In genomic region chr5:14252583-14252982, GRCm38 (mm10) we compare ENCODE assay signal across 8 mouse cellular contexts.
DNase-seq lines count a peak whose midpoint lies in the region; ATAC-seq lines count a peak whose summit lies in the region.

No protein-coding gene starts in this region.

- no peak for ATAC-seq in kidney, embryonic 15.5 days (replicated peaks; ENCODE audit: low FRiP score)
- peak; percentile 6; the same call in 1 of the 2 replicates for ATAC-seq in forebrain, embryonic 13.5 days
- ATAC-seq in neural tube, embryonic 11.5 days (ENCODE audit: insufficient read depth, low FRiP score, low TSS enrichment), result no peak

- no peak overlapping the region for H3K4me3 ChIP-seq in kidney, embryonic 15.5 days (replicated peaks)
- no peak overlapping the region for H3K4me3 ChIP-seq in forebrain, embryonic 13.5 days
- H3K4me3 ChIP-seq in neural tube, embryonic 11.5 days (ENCODE audit: low read depth, low read length), result no peak overlapping the region

- H3K27me3 ChIP-seq in kidney, embryonic 15.5 days, result no peaks in the 10 kb centered on the region
- H3K27me3 ChIP-seq in forebrain, embryonic 13.5 days, result no peaks in the 10 kb centered on the region
- no peaks in the 10 kb centered on the region for H3K27me3 ChIP-seq in neural tube, embryonic 11.5 days (ENCODE audit: control insufficient read depth, insufficient read depth, low read length)

- no peaks in the 10 kb centered on the region for H3K4me1 ChIP-seq in kidney, embryonic 15.5 days
- H3K4me1 ChIP-seq in forebrain, embryonic 13.5 days, result no peaks in the 10 kb centered on the region
- H3K4me1 ChIP-seq in neural tube, embryonic 11.5 days (ENCODE audit: control insufficient read depth, insufficient read depth, low read length), result no peaks in the 10 kb centered on the region

- H3K9ac ChIP-seq in kidney, embryonic 15.5 days, result no peak overlapping the region
- H3K9ac ChIP-seq in forebrain, embryonic 13.5 days, result no peak overlapping the region
- no peak overlapping the region for H3K9ac ChIP-seq in neural tube, embryonic 11.5 days (ENCODE audit: low read length)

- no peaks in the 10 kb centered on the region for H3K36me3 ChIP-seq in kidney, embryonic 15.5 days
- no peaks in the 10 kb centered on the region for H3K36me3 ChIP-seq in forebrain, embryonic 13.5 days (ENCODE audit: poor library complexity, severe bottlenecking)
- no peaks in the 10 kb centered on the region for H3K36me3 ChIP-seq in neural tube, embryonic 11.5 days (ENCODE audit: control insufficient read depth, insufficient read depth, low read length)

- WGBS in kidney, embryonic 15.5 days, result 40% methylated on average over 8 of the region's 8 CpGs
- WGBS in forebrain, embryonic 13.5 days, result 51% methylated on average over 8 of the region's 8 CpGs
- WGBS in neural tube, embryonic 11.5 days, result 52% methylated on average over 8 of the region's 8 CpGs

- DNase-seq in adrenal gland, postnatal 10 days, result peak; percentile 36
- no peak for DNase-seq in adrenal gland, postnatal 4 days (ENCODE audit: low spot score in 2 of 2)
- peak; percentile 42 for DNase-seq in kidney, postnatal 10 days
- DNase-seq in MEL-GATA-1-ER (ENCODE audit: extremely low read depth, low read depth), result peak; percentile 6
- peak; percentile 44 for DNase-seq in neural tube, embryonic 11.5 days (ENCODE audit: low spot score)
- DNase-seq in layer of hippocampus, adult 8-10 months (ENCODE audit: low spot score in 2 of 2), result no peak

- no peak overlapping the region for H3K4me2 ChIP-seq in kidney, embryonic 15.5 days
- no peak overlapping the region for H3K4me2 ChIP-seq in forebrain, embryonic 13.5 days
- no peak overlapping the region for H3K4me2 ChIP-seq in neural tube, embryonic 11.5 days (ENCODE audit: low read depth)

- H3K9me3 ChIP-seq in kidney, embryonic 15.5 days (replicated peaks), result no peaks in the 10 kb centered on the region
- no peaks in the 10 kb centered on the region for H3K9me3 ChIP-seq in forebrain, embryonic 13.5 days (replicated peaks)
- H3K9me3 ChIP-seq in neural tube, embryonic 11.5 days (ENCODE audit: control insufficient read depth, low read length), result no peaks in the 10 kb centered on the region

- no peak overlapping the region for H3K27ac ChIP-seq in kidney, embryonic 15.5 days
- no peak overlapping the region for H3K27ac ChIP-seq in forebrain, embryonic 13.5 days
- H3K27ac ChIP-seq in neural tube, embryonic 11.5 days (ENCODE audit: low read depth, low read length), result no peak overlapping the region

Comparison
In these comparisons a context has a peak if more than half of its experiments do, and no peak if none do; other contexts are left out.
1. DNase-seq: peak in adrenal gland, postnatal 10 days (single experiment), kidney, postnatal 10 days (single experiment), MEL-GATA-1-ER (single experiment) and neural tube, embryonic 11.5 days (single experiment); none in adrenal gland, postnatal 4 days (0 of 2) and layer of hippocampus, adult 8-10 months (0 of 2).